Mouse (Mus musculus) cerebellum, adult 2 months (tissue): ENCODE results near the gene Sdk2. TPM values are rescaled to one million over a fixed set of nuclear protein-coding genes. Genes with fewer than 3 reads are reported as not detected.
A peak's percentile ranks its signal among the peaks of the same experiment; 100 is the strongest.

Experiments
- DNase-seq, 2 experiments: peaks; one replicate each; pipeline ENCODE4 v3.0.0; 2021
- H3K27ac ChIP-seq: fragments of 200-500 bp; 2 replicates; pipeline ENCODE4 v1.5.1; 2012; ENCODE audit warnings: low read length, control low read depth, inconsistent platforms; ENCODE audit not compliant: insufficient read depth
- H3K27me3 ChIP-seq: fragments of 200-500 bp; 2 replicates; pipeline ENCODE4 v1.6.1; 2012; ENCODE audit warnings: inconsistent platforms, mild to moderate bottlenecking, low read length, moderate library complexity; ENCODE audit not compliant: control insufficient read depth, insufficient read depth
- H3K4me1 ChIP-seq: fragments of 200-500 bp; 2 replicates; pipeline ENCODE4 v1.6.1; 2011; ENCODE audit warnings: low read length; ENCODE audit not compliant: control insufficient read depth, insufficient read depth
- H3K4me3 ChIP-seq: fragments of 200-500 bp; replicated peaks from 2 replicates; pipeline ENCODE3; 2011; ENCODE audit warnings: mild to moderate bottlenecking, low read depth, low read length, control low read depth; ENCODE audit not compliant: insufficient read depth
- CTCF ChIP-seq: fragments of 200-500 bp; IDR thresholded peaks from 2 replicates; pipeline ENCODE4 v1.5.1; 2011; ENCODE audit warnings: low read depth, mild to moderate bottlenecking, control low read depth, low read length, moderate library complexity, borderline replicate concordance; ENCODE audit not compliant: insufficient read depth
- POLR2A ChIP-seq: fragments of 200-500 bp; IDR thresholded peaks from 2 replicates; pipeline ENCODE4 v1.6.1; 2011; ENCODE audit warnings: low read length, control low read depth, borderline replicate concordance; ENCODE audit not compliant: insufficient read depth
- WGBS: fragments of 180-500 bp; shearing (Covaris S2); methylation state at CpG from one replicate; pipeline ENCODE4 v1.1.7; 2018; 5-methylcytosine and 5-hydroxymethylcytosine counted together
- polyA plus RNA-seq: library from polyadenylated mRNA; depleted of rRNA; stranded (reverse); fragments of >200 nt; gene quantifications from 2 replicates; pipeline ENCODE4 v1.2.3, GENCODE M21; 2012

Sdk2 gene
- polyA plus RNA-seq, 1 experiment: 3.1 TPM

DNA sequence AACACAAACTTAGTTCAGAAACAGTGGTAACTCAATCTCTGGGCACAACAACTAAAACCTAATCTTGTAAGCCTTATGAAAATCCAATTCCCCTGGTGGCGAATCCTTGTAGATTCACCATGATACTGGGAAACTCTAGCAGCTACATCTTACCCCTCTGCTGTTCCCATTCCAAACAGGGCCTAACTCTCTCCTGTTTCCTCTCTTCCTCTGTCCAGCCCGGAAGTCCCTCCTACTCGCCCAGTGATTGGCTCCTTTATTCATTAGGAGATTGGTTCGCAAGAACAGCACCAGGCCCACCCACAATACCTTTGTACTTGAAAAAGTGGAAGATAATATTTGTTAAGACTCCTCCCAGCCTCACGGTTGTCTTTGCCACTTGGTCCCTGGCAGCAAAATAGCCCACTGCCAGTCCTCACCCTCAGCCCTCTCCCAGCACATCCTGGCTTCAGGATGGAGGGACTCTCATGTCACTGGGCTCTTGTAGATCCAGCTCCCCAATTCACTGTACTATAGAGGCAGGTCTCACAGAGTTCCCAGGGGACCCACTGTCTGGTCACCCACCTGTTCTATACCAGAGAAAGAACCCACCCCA, 178.6 kb downstream of the Sdk2 start:
- WGBS: 93% methylated on average over 5 of the region's 5 CpGs
- no peak for TF ChIP-seq CTCF
- no peak for TF ChIP-seq POLR2A
- no peak for DNase-seq

DNA sequence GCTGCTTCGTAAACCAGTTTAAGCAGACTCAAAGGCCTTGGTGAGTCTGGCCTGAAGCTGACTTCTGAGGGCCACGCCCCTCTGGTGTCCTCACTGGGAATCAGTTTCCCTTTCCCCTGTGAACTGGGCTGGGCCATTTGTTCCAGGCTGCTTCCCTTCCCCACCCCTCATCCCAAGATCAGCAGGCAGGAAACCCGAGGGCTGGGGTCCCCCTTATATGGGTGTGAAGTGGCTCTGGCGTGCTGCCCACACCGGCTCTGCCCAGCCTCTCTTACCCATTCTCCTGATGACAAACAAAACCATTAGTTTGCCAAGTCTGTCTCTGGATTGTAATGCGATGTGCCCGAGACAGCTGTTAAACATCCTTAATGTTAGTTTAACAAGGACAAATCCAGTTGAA, 180.5 kb downstream of the Sdk2 start:
- Histone ChIP-seq H3K4me3 (no peak overlapping the region), H3K27ac (no peak overlapping the region), H3K4me1 (no peaks in the 10 kb centered on the region), H3K27me3 (no peaks in the 10 kb centered on the region)
- no peak for TF ChIP-seq POLR2A
- no peak for TF ChIP-seq CTCF
- DNase-seq: no peak
- WGBS: 52% methylated on average over 7 of the region's 7 CpGs

More for the DNA sequence above, 178.6 kb downstream of the Sdk2 start:
- Histone ChIP-seq H3K27ac (no peak overlapping the region), H3K4me3 (no peak overlapping the region), H3K4me1 (no peaks in the 10 kb centered on the region), H3K27me3 (no peaks in the 10 kb centered on the region)

DNA sequence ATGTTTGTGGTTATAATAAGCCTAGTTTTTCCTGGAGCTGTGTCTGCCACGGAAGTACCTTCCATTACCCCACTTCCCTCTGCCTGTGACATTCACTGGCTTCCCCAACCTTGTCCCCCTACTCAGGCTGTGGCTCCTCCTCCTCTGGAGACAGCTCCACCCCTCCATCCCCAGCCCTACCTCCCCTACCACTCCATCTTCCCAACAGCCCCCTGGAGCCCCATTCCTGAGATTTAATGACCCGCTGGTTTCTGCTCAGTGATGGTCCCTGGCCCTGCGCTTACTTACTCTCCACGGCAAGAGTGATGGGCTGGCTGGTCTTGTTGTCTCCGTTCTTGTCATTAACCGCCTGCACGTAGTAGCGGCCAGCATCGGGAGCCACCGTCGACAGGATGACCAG, 181.9 kb downstream of the Sdk2 start:
- DNase-seq: no peak
- no peak overlapping the region for H3K4me3 ChIP-seq
- TF ChIP-seq CTCF (no peak), POLR2A (no peak)
- no peaks in the 10 kb centered on the region for H3K27me3 ChIP-seq
- no peak overlapping the region for H3K27ac ChIP-seq
- 63% methylated on average over 11 of the region's 11 CpGs for WGBS
- no peaks in the 10 kb centered on the region for H3K4me1 ChIP-seq

DNA sequence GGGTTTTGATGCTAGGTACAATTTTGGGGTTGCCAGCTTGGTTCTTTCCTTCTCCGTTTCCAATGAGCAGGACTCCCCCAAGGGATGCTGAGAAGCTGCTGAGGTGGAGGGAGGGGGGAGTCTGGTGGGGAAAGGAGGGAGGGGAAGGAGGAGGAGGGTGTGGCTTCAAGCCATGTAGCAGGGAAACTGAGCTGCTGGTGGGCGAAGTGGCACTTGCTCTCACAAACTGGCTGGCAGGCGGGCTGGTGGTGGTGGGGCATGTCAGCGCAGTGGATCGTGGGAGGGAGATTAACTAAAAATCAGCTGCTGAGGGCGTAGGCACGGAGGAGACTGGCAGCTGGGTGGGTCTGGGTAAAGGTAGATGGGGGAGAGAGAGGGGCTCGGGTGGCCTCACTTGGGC, 183.8 kb downstream of the Sdk2 start:
- Histone ChIP-seq H3K4me3 (no peak overlapping the region), H3K27me3 (no peaks in the 10 kb centered on the region), H3K4me1 (no peaks in the 10 kb centered on the region), H3K27ac (no peak overlapping the region)
- no peak for TF ChIP-seq POLR2A
- TF ChIP-seq CTCF: no peak
- no peak for DNase-seq
- WGBS: 41% methylated on average over 8 of the region's 8 CpGs

DNA sequence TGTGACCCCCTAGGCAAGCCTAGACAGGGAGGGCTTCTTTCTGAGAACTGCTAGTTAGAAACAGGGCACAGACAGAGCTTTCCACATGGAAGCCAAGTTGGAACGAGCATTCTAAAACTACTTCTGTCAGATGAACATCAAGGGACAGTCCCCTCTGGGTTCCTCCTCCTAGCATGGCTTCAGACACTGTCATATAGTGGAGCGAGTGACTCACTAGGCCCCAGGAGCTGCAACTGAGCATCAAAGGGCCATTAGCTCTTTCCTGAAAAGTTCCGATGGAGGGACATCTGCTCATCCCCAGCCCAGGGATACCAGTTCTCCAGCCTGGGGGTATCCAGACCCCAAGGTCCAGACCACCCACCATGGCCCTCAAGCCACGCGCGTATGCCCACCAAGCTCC, 185.0 kb downstream of the Sdk2 start:
- H3K4me1 ChIP-seq: no peaks in the 10 kb centered on the region
- 70% methylated on average over 6 of the region's 6 CpGs for WGBS
- TF ChIP-seq POLR2A (no peak), CTCF (no peak)

DNA sequence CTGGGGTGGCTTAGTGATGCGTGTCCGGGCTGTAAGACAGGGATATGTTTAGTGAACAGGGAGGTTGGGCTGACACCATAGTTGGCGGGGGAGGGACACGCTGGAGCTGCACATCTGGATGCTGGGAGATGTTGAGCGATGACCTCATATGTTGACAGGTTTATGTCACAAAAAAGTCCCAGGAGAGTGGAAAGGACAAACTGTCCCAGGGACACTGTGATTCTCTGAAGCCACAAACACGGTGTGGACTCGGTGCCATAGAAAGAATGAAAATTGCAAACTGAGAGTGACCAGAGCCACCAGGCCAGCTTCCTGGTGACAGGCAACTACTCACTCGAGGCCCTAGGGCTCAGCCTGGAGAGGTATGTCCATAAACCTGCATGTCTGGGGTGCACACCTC, 199.8 kb downstream of the Sdk2 start:
- TF ChIP-seq CTCF (no peak), POLR2A (no peak)
- Histone ChIP-seq H3K4me3 (no peak overlapping the region), H3K4me1 (no peaks in the 10 kb centered on the region), H3K27ac (no peak overlapping the region), H3K27me3 (no peaks in the 10 kb centered on the region)
- WGBS: 95% methylated on average over 8 of the region's 8 CpGs
- no peak for DNase-seq

More for the DNA sequence above, 185.0 kb downstream of the Sdk2 start:
- no peak overlapping the region for H3K27ac ChIP-seq
- no peak for DNase-seq
- H3K4me3 ChIP-seq: no peak overlapping the region
- H3K27me3 ChIP-seq: no peaks in the 10 kb centered on the region

DNA sequence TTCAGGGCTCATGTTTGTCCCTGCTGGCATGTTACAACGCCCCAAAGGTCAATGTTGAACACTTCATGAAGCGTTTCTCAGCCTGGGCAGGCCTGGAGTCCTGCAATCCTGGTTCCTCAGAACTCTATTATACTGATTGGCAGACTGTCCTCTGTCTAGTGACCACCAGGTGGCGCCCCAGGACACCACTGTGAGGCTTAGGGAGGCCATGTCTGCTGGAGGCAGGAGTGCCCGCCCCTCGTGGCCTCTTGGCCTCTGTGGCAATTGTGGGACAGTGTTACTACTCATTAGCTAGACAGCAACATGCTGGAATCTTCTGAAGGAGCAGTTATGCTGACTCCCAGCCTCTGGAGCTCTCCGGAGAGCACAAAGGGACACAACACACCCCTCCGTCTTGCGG, 201.2 kb downstream of the Sdk2 start:
- TF ChIP-seq POLR2A (no peak), CTCF (peak; percentile 88)
- Histone ChIP-seq H3K27me3 (no peaks in the 10 kb centered on the region), H3K4me1 (no peaks in the 10 kb centered on the region), H3K27ac (no peak overlapping the region), H3K4me3 (no peak overlapping the region)
- WGBS: 37% methylated on average over 8 of the region's 8 CpGs
- DNase-seq: peak; percentile 71 to 82

DNA sequence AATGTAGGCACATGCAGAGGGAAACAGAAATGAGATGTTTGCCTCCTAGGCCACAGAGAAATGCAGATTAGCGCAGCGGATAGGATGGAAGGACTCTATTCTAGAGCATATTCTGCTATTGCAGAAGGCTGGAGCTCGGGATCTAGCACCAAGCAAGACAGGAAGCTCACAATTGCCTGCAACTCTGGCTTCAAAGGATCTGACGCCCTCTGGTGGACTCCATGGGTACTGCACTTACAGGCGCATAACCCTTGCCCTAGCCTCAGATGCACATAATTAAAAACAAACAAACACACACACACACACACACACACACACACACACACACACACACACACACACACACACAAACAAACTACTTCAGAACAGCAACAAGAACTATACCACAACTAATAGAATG, 203.4 kb downstream of the Sdk2 start:
- H3K27me3 ChIP-seq: no peaks in the 10 kb centered on the region
- H3K4me1 ChIP-seq: no peaks in the 10 kb centered on the region
- peak; percentile 39; the same call in 1 of the 2 replicates for TF ChIP-seq CTCF
- no peak for TF ChIP-seq POLR2A
- no peak overlapping the region for H3K27ac ChIP-seq
- H3K4me3 ChIP-seq: no peak overlapping the region
- DNase-seq: no peak
- WGBS: 81% methylated on average over 5 of the region's 5 CpGs

DNA sequence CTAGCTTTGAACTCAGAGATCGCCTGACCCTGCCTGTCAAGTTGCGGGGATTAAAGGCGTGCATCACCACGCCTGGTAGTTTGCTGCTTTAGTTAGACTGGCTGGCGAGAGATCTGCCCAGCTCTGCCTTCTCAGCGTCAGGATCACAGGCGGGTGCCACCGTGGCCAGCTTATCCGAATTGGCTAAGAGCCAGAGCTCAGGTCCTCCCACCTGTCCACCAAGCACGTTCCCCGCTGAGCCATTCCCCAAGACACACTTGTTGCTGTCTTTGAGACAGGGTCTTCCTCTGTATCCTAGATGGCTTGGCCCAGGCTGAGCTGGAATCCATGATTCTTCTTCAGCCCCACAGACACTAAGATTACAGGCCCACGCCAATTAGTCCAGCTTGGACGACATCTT, 211.2 kb downstream of the Sdk2 start:
- Histone ChIP-seq H3K27me3 (no peaks in the 10 kb centered on the region), H3K4me3 (no peak overlapping the region), H3K4me1 (peaks cover 8% of the 10 kb centered on the region; the same call in 1 of the 2 replicates), H3K27ac (no peak overlapping the region)
- TF ChIP-seq CTCF (no peak), POLR2A (no peak)
- WGBS: 19% methylated on average over 13 of the region's 13 CpGs
- peak; percentile 9 to 16 for DNase-seq
